Comparison of ENCODE assay signal across 9 mouse cellular contexts in genomic region chr6:94789308-94789763, GRCm38 (mm10).
DNase-seq lines count a peak whose midpoint lies in the region; ATAC-seq and TF ChIP-seq lines count a peak whose summit lies in the region.
"Had no signal": no experiment of that assay in that cellular context is flagged by ENCODE, and none has a peak within 500 bp of the region (broad histone marks: within the 10 kb centered on the region; RNA-seq: fewer than 3 reads in every experiment).

No protein-coding gene starts in this region.

- peak; percentile 65 for ATAC-seq in granulocyte monocyte progenitor cell, adult 5-6 weeks (replicated peaks; ENCODE audit: poor library complexity, severe bottlenecking)
- peak; percentile 77 for ATAC-seq in midbrain, embryonic 15.5 days (replicated peaks)
- ATAC-seq in monocyte, adult 5-6 weeks (replicated peaks; ENCODE audit: insufficient number of reproducible peaks, low FRiP score, low TSS enrichment, poor library complexity, severe bottlenecking) = no peak

- no peaks in the 10 kb centered on the region for H3K9me3 ChIP-seq in midbrain, embryonic 15.5 days
- H3K9me3 ChIP-seq: megakaryocyte, embryonic 14.5 days had no signal

- 40% methylated on average over 5 of the region's 5 CpGs for WGBS in midbrain, embryonic 15.5 days

- no peak for TF ChIP-seq CTCF in brain, embryonic 14.5 days (IDR thresholded peaks at IDR 0.05; ENCODE audit: borderline replicate concordance, extremely low read depth, insufficient read depth, insufficient read length)

- intact Hi-C loops in left cerebral cortex, postnatal 10 days (cut with DNase I) = no loop called here

- peaks cover 10% of the 10 kb centered on the region; the same call in 1 of the 2 replicates for H3K4me1 ChIP-seq in midbrain, embryonic 15.5 days
- H3K4me1 ChIP-seq: megakaryocyte, embryonic 14.5 days had no signal

- no peak for TF ChIP-seq POLR2A in brain, embryonic 14.5 days (IDR thresholded peaks at IDR 0.05; ENCODE audit: borderline replicate concordance, extremely low read depth, insufficient read depth, insufficient read length, poor library complexity, severe bottlenecking)

- no peak overlapping the region for H3K4me2 ChIP-seq in midbrain, embryonic 15.5 days

- peak; percentile 27 to 70 for DNase-seq in left cerebral cortex, postnatal 10 days (ENCODE audit: extremely low spot score in 1 of 2, low spot score in 2 of 2)
- DNase-seq in left cerebral cortex, adult 11 months (ENCODE audit: low spot score) = no peak
- peak; percentile 91 for DNase-seq in brain, embryonic 14.5 days (ENCODE audit: low read depth)
- no peak for DNase-seq in heart, adult 18-20 months
- DNase-seq: heart, adult 2 months had no signal

- H3K9ac ChIP-seq in midbrain, embryonic 15.5 days = no peak overlapping the region

- H3K27me3 ChIP-seq in midbrain, embryonic 15.5 days (replicated peaks) = no peaks in the 10 kb centered on the region

- no peak overlapping the region for H3K4me3 ChIP-seq in midbrain, embryonic 15.5 days
- H3K4me3 ChIP-seq: heart, adult 2 months; megakaryocyte, embryonic 14.5 days had no signal

- H3K36me3 ChIP-seq in midbrain, embryonic 15.5 days (replicated peaks) = no peaks in the 10 kb centered on the region

- H3K27ac ChIP-seq in midbrain, embryonic 15.5 days = peak overlapping the region; percentile 61; the same call in 1 of the 2 replicates
- H3K27ac ChIP-seq: heart, adult 2 months had no signal

Comparison
In these comparisons a context has a peak if more than half of its experiments do, and no peak if none do; other contexts are left out.
1. DNase-seq: peak in left cerebral cortex, postnatal 10 days (2 of 2) and brain, embryonic 14.5 days (single experiment); none in left cerebral cortex, adult 11 months (single experiment) and heart, adult 18-20 months (0 of 2).